Mouse (Mus musculus): ENCODE data around the gene Wdr18.
A peak's percentile ranks its signal among the peaks of the same experiment; 100 is the strongest.

DNA sequence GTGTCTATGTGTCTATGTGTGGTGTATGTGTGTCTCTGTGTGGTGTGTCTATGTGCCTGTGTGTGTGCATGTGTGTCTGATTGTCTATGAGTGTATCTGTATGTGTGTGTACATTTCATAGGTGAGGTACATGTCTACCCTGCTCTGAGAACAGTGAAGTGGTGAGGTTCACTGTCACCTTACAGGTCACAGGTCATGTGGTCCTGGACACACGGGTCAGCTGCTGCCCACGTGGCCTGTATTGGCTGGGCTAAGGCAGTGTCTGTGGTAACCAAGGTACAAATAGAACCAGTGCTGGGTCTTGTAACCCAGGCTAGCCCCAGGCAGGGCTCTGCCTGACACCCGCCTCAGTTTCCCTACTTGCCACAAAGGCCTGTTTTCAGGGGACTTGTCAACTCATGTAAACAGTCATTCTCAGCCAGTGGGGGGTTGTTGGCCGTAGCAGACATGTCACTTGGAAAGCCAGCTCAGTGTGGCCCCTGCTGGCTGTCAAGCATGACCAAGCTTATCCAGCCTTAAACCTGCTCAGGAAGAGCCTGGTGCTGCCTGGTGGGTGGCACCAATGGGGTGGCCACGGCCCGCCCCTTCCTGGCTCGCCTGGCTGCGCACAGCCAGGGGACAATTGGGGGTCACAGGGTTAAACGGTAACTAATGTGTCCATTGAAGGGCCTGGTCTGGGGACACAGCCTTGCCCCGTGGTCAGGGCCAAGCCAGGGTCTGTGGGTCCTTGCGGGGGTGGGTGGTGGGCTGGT lies 22.0 kb upstream of the Wdr18 start:
- TF ChIP-seq POLR2A (IDR thresholded peaks at IDR 0.05; ENCODE audit: low read depth, low read length) (peak; percentile 23; the same call in 1 of the 2 replicates), SIN3A (IDR thresholded peaks at IDR 0.05; ENCODE audit: low read length) (no peak), CHD2 (IDR thresholded peaks at IDR 0.05; ENCODE audit: low read length) (no peak), NELFE (IDR thresholded peaks at IDR 0.05; ENCODE audit: low read depth, low read length) (no peak), USF2 (conservative IDR thresholded peaks at IDR 0.05; ENCODE audit: low read depth, low read length) (no peak), CTCF (conservative IDR thresholded peaks at IDR 0.05 in 1 of 2, IDR thresholded peaks at IDR 0.05 in 1 of 2; ENCODE audit: low read depth in 2 of 2, low read length in 2 of 2) (peak in 1 of 2 experiments; percentile 5; a peak in 1 of 4 replicates), ELF1 (IDR thresholded peaks at IDR 0.05; ENCODE audit: low read depth, low read length) (no peak), ZKSCAN1 (IDR thresholded peaks at IDR 0.05; ENCODE audit: borderline replicate concordance, low read depth, low read length) (no peak), EP300 (IDR thresholded peaks at IDR 0.05; ENCODE audit: low read length) (no peak), ZC3H11A (IDR thresholded peaks at IDR 0.05; ENCODE audit: low read depth, low read length) (no peak), E2F4 (IDR thresholded peaks at IDR 0.05; ENCODE audit: insufficient replicate concordance, low read depth, low read length) (no peak), USF1 (IDR thresholded peaks at IDR 0.05; ENCODE audit: low read depth, low read length) (peak; percentile 48), KAT2A (IDR thresholded peaks at IDR 0.05; ENCODE audit: insufficient replicate concordance, low read length) (no peak)
